Mouse (Mus musculus) embryonic facial prominence, embryonic 14.5 days (tissue): ENCODE data around the gene 1700011M02Rik. TPM values are rescaled to one million over a fixed set of nuclear protein-coding genes. Genes with fewer than 3 reads are reported as not detected.
A peak's percentile ranks its signal among the peaks of the same experiment; 100 is the strongest.
"Not testable (repeated sequence)": the region's sequence is repeated elsewhere in the genome, so short reads cannot be mapped to it uniquely, and the experiment has no call there.

Experiments
- ATAC-seq: fragments of 200-750 bp; cut with Nextera tagmentation; 2 replicates; pipeline ENCODE4 v1.8.0; 2017; ENCODE audit warnings: low read depth, moderate number of reproducible peaks, moderate TSS enrichment
- DNase-seq: peaks from one replicate; pipeline ENCODE4 v3.0.0-alpha.2; 2015; ENCODE audit warnings: low spot score
- H3K27ac ChIP-seq: fragments of 300-500 bp; sonication (generic); replicated peaks from 2 replicates; pipeline ENCODE4 v1.5.1; 2014; ENCODE audit warnings: low read depth, mild to moderate bottlenecking, low read length, moderate library complexity
- H3K27me3 ChIP-seq: fragments of 300-500 bp; sonication (generic); replicated peaks from 2 replicates; pipeline ENCODE4 v1.6.1; 2014; ENCODE audit warnings: low read length; ENCODE audit not compliant: control insufficient read depth, insufficient read depth
- H3K36me3 ChIP-seq: fragments of 300-500 bp; sonication (generic); 2 replicates; pipeline ENCODE4 v1.6.1; 2014; ENCODE audit warnings: low read length, mixed read lengths; ENCODE audit not compliant: control insufficient read depth, insufficient read depth
- H3K4me1 ChIP-seq: fragments of 300-500 bp; sonication (generic); 2 replicates; pipeline ENCODE4 v1.6.1; 2014; ENCODE audit warnings: antibody characterized with exemption, low read length; ENCODE audit not compliant: control insufficient read depth, insufficient read depth
- H3K4me2 ChIP-seq: fragments of 300-500 bp; sonication (generic); 2 replicates; pipeline ENCODE4 v1.6.1; 2014; ENCODE audit warnings: low read depth, mild to moderate bottlenecking, low read length, moderate library complexity, mixed read lengths
- H3K4me3 ChIP-seq: fragments of 300-500 bp; sonication (generic); 2 replicates; pipeline ENCODE4 v1.5.1; 2014; ENCODE audit warnings: low read depth, mild to moderate bottlenecking, low read length
- H3K9ac ChIP-seq: fragments of 300-500 bp; sonication (generic); 2 replicates; pipeline ENCODE4 v1.6.1; 2014; ENCODE audit warnings: low read depth, mild to moderate bottlenecking, low read length, moderate library complexity, mixed read lengths
- H3K9me3 ChIP-seq: fragments of 300-500 bp; sonication (generic); 2 replicates; pipeline ENCODE4 v1.6.1; 2016; ENCODE audit warnings: low read length; ENCODE audit not compliant: control insufficient read depth
- whole genome bisulfite sequencing: fragments of 180-500 bp; shearing (Covaris S2); extraction: QIAGEN DNeasy Blood & Tissue Kit; methylation state at CpG from one replicate; pipeline ENCODE4 v1.1.7; 2014; 5-methylcytosine and 5-hydroxymethylcytosine counted together
- polyA plus RNA-seq: library from polyadenylated mRNA; unstranded; fragments of >200 nt; fragmentation: Nextera tagmentation; extraction: Ambion mirVana; gene quantifications from 2 replicates; pipeline ENCODE4 v1.2.1, GENCODE M21; 2014

1700011M02Rik gene
- not detected in 2 replicates for polyA plus RNA-seq

- not testable (repeated sequence) for H3K4me1 ChIP-seq, ATAC-seq, DNase-seq, H3K27ac ChIP-seq, H3K4me3 ChIP-seq, H3K9me3 ChIP-seq, H3K9ac ChIP-seq, H3K4me2 ChIP-seq, H3K36me3 ChIP-seq
- H3K27me3 ChIP-seq: peaks cover 12% of the 10 kb centered on the region
- 81% methylated on average over 4 of the region's 9 CpGs for WGBS
Measured at GRCm38 (mm10) chrX:102908587-102908986, at the start of gene 1700011M02Rik, which contains the start of gene Dmrtc1a. 1700011M02Rik (plus strand) TSS chrX:102908905. Dmrtc1a (minus strand) TSS chrX:102908687.

GRCm38 (mm10) chrX:102867871-102868270, 40.8 kb upstream of the 1700011M02Rik start, which contains the start of gene 1700031F05Rik:
1700031F05Rik (minus strand) TSS chrX:102867971.
- H3K27ac ChIP-seq: no peak within 1 kb of the TSS
- 88% methylated on average over 6 of the region's 6 CpGs for WGBS

GRCm38 (mm10) chrX:102914823-102915222, 6.1 kb downstream of the 1700011M02Rik start:
- H3K4me2 ChIP-seq, H3K9ac ChIP-seq, DNase-seq, H3K4me3 ChIP-seq, H3K36me3 ChIP-seq, H3K27ac ChIP-seq, H3K9me3 ChIP-seq, ATAC-seq, H3K4me1 ChIP-seq, H3K27me3 ChIP-seq: not testable (repeated sequence)
- WGBS: 53% methylated on average over 1 of the region's 1 CpGs

More at GRCm38 (mm10) chrX:102867871-102868270, 40.8 kb upstream of the 1700011M02Rik start, which contains the start of gene 1700031F05Rik:
- Histone ChIP-seq H3K36me3 (no peaks in the 10 kb centered on the region), H3K4me3 (no peak within 1 kb of the TSS), H3K27me3 (no peaks in the 10 kb centered on the region), H3K4me2 (no peak within 1 kb of the TSS), H3K9me3 (no peaks in the 10 kb centered on the region), H3K9ac (no peak within 1 kb of the TSS), H3K4me1 (no peaks in the 10 kb centered on the region)
- ATAC-seq (no peak), DNase-seq (no peak)

GRCm38 (mm10) chrX:102926707-102927106, 18.0 kb downstream of the 1700011M02Rik start:
- H3K27me3 ChIP-seq, H3K4me3 ChIP-seq, ATAC-seq, H3K27ac ChIP-seq, H3K36me3 ChIP-seq, H3K9me3 ChIP-seq, H3K4me2 ChIP-seq, H3K9ac ChIP-seq, H3K4me1 ChIP-seq, DNase-seq: not testable (repeated sequence)
- 29% methylated on average over 4 of the region's 4 CpGs for WGBS

- 92% methylated on average over 4 of the region's 6 CpGs for WGBS
- not testable (repeated sequence) for ATAC-seq, DNase-seq, H3K9ac ChIP-seq, H3K4me3 ChIP-seq, H3K27me3 ChIP-seq, H3K9me3 ChIP-seq, H3K27ac ChIP-seq, H3K36me3 ChIP-seq, H3K4me1 ChIP-seq, H3K4me2 ChIP-seq
Measured at GRCm38 (mm10) chrX:102928072-102928471, 19.4 kb downstream of the 1700011M02Rik start, which contains the start of gene 1700018G05Rik. 1700018G05Rik (plus strand) TSS chrX:102928372.

GRCm38 (mm10) chrX:102932992-102933570, 24.4 kb downstream of the 1700011M02Rik start:
- DNase-seq: no peak
- WGBS: 50% methylated on average over 11 of the region's 12 CpGs
- Histone ChIP-seq H3K4me1 (no peaks in the 10 kb centered on the region), H3K36me3 (no peaks in the 10 kb centered on the region), H3K9ac (peak overlapping the region; percentile 73), H3K27me3 (peaks cover 7% of the 10 kb centered on the region), H3K4me3 (peak overlapping the region; percentile 52), H3K27ac (no peak overlapping the region), H3K9me3 (no peaks in the 10 kb centered on the region), H3K4me2 (peak overlapping the region; percentile 65)
- no peak for ATAC-seq

GRCm38 (mm10) chrX:102933571-102934394, 25.1 kb downstream of the 1700011M02Rik start:
- peak overlapping the region; percentile 52 for H3K4me3 ChIP-seq
- no peaks in the 10 kb centered on the region for H3K9me3 ChIP-seq
- H3K4me2 ChIP-seq: peak overlapping the region; percentile 65
- H3K4me1 ChIP-seq: no peaks in the 10 kb centered on the region
- WGBS: 22% methylated on average over 29 of the region's 68 CpGs
- H3K27ac ChIP-seq: no peak overlapping the region
- peaks cover 7% of the 10 kb centered on the region for H3K27me3 ChIP-seq
- no peaks in the 10 kb centered on the region for H3K36me3 ChIP-seq
- H3K9ac ChIP-seq: peak overlapping the region; percentile 73
- DNase-seq (peak; percentile 32), ATAC-seq (peak; percentile 78)

- no peak overlapping the region for H3K27ac ChIP-seq
- DNase-seq (no peak), ATAC-seq (0 out of 2 replicates have a peak, but pooled peaks have one; percentile 18)
- WGBS: 58% methylated on average over 7 of the region's 8 CpGs
- no peaks in the 10 kb centered on the region for H3K4me1 ChIP-seq
- H3K4me3 ChIP-seq: peak overlapping the region; percentile 52
- H3K9ac ChIP-seq: no peak overlapping the region
- no peaks in the 10 kb centered on the region for H3K9me3 ChIP-seq
- H3K27me3 ChIP-seq: peaks cover 7% of the 10 kb centered on the region
- peak overlapping the region; percentile 65 for H3K4me2 ChIP-seq
- no peaks in the 10 kb centered on the region for H3K36me3 ChIP-seq
Measured at GRCm38 (mm10) chrX:102934395-102934764, 25.7 kb downstream of the 1700011M02Rik start.
